Mouse (Mus musculus) B cell, adult 67 days (primary cell): ENCODE results near the gene Tent4b. TPM values are rescaled to one million over a fixed set of nuclear protein-coding genes. Genes with fewer than 3 reads are reported as not detected.

Experiments used
- total RNA-seq, 2 experiments: library from RNA; stranded (reverse); gene quantifications; 4 replicates each; pipeline ENCODE4 v1.2.4; 2023

Gene Tent4b
- 10 to 100 TPM; 45.7 to 56.2 TPM for total RNA-seq

GRCm38 (mm10) chr8:88198945-88199571 lies at the start of gene Tent4b:
Tent4b (plus strand) TSS chr8:88199213.

GRCm38 (mm10) chr8:88272231-88273050 lies 73.4 kb downstream of the Tent4b start, which contains the start of gene Adcy7:
Adcy7 (plus strand) TSS chr8:88272403.

Other genes with a start within 250 kb of the Tent4b start
- gene Zfp423, start 239.6 kb upstream of the Tent4b start, total RNA-seq: not detected
- 10 to 100 TPM; 28.7 to 29.1 TPM for gene Cnep1r1, start 80.4 kb upstream of the Tent4b start, total RNA-seq
- 10 to 100 TPM; 28.8 to 31.9 TPM for gene Heatr3, start 61.4 kb upstream of the Tent4b start, total RNA-seq
- gene Adcy7, start 73.2 kb downstream of the Tent4b start, total RNA-seq: 100 to 1,000 TPM; 149 to 159 TPM
- gene Brd7, start 163.0 kb downstream of the Tent4b start, total RNA-seq: 100 to 1,000 TPM in 1 of 2 experiments, 10 to 100 TPM in 1; 85.8 to 106 TPM